Mouse (Mus musculus) kidney, adult 2 months (tissue): ENCODE measurements around the gene Fam160a1.

ENCODE experiments used
- CTCF ChIP-seq: fragments of 200-500 bp; conservative IDR thresholded peaks from 2 replicates; pipeline ENCODE4 v1.5.1; 2011; ENCODE audit warnings: low read depth, mild to moderate bottlenecking, control low read depth, low read length, moderate library complexity, mixed read lengths; ENCODE audit not compliant: insufficient read depth, insufficient read length
- POLR2A ChIP-seq: fragments of 200-500 bp; IDR thresholded peaks from one replicate; pipeline ENCODE4 v1.6.1; 2011; ENCODE audit warnings: low read depth, low read length, control low read depth

GRCm38 (mm10) chr3:85725971-85726370 lies 91.1 kb downstream of the Fam160a1 start:
- TF ChIP-seq CTCF (no peak), POLR2A (no peak)
